Mouse (Mus musculus): Measurements from ENCODE around the gene Tnfrsf22. TPM values are rescaled to one million over a fixed set of nuclear protein-coding genes. Genes with fewer than 3 reads are reported as not detected.
"Not testable (repeated sequence)": the region's sequence is repeated elsewhere in the genome, so short reads cannot be mapped to it uniquely, and the experiment has no call there.

Tnfrsf22 gene
- total RNA-seq, 2 experiments from 2014 or later = 5.0 to 7.7 TPM

GRCm38 (mm10) chr7:143643949-143644348 is 5.5 kb downstream of the Tnfrsf22 start:
- DNase-seq; intact Hi-C loops (cut with DNase I): not testable (repeated sequence)

GRCm38 (mm10) chr7:143636674-143637073 is 12.8 kb downstream of the Tnfrsf22 start:
- no peak for DNase-seq
- intact Hi-C loops (cut with DNase I) = no loop called here

DNA sequence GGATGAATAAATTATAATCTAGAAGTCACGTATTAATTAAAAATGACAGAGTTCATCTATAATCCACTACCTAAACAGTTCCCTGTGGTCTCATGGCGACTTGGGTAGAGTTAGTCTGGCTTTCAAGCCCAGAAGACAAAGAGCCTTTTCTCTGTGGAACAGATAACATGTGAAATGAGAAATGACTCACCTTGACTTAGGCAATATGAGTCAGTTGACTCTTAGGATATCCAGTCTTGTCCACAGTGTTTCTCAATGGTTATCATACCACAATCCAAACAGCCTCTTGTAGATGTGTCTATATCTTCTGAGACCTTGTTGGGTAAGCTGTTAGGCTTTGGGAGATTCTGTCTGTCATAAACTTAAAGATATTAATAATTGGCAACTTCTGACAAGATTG is 18.0 kb downstream of the Tnfrsf22 start:
- intact Hi-C loops (cut with DNase I) = no loop called here
- no peak for DNase-seq

GRCm38 (mm10) chr7:143629501-143629900 is 20.0 kb downstream of the Tnfrsf22 start:
- no peak for DNase-seq
- intact Hi-C loops (cut with DNase I) = no loop called here

- intact Hi-C loops (cut with DNase I) = no loop called here
- no peak for DNase-seq
Measured at GRCm38 (mm10) chr7:143628540-143628939, 20.9 kb downstream of the Tnfrsf22 start, which contains the start of gene Tnfrsf26. Gene Tnfrsf26, minus strand, starts transcription at chr7:143628722.

GRCm38 (mm10) chr7:143627555-143628286 is 21.7 kb downstream of the Tnfrsf22 start:
- DNase-seq = no peak

DNA sequence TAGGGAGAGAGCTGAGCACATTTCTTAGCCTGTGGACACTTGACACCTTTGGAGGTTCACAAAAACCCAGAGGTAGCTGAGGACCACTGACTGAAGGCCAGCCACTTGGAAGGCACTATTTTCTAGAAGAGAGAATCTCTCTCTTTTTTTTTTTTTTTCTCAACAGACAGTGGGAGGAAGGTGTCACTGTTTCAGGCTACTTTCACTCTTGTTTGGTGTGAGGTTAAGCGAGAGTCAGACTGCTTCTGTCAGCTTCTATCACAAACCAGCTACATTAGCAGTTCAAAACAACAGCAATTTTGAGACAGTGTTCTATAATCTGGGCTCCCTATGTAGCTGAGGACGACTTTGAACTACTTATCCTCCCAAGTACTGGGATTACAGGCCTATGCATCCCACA is 23.3 kb downstream of the Tnfrsf22 start:
- no peak for DNase-seq
- intact Hi-C loops (cut with DNase I) = no loop called here

More at GRCm38 (mm10) chr7:143627555-143628286, 21.7 kb downstream of the Tnfrsf22 start:
- intact Hi-C loops (cut with DNase I) = no loop called here

DNA sequence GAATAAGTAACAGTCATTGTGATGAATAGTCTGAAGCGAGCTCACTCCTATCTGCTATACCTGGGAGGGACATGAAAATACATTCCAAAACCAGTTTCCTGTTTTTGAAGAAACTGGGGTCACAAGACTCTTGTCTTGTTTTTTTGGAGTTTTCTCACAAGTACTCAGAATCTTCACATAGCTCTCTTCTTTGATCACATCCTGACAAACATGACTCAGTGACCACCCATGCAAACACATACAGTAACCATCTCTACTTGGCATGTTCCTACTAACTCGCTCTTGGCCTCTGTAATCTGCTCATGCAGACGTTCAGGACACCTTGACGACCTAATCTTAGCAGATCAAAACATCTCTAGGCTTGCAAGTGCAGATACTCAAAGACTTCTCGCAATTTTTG is 24.3 kb downstream of the Tnfrsf22 start:
- no peak for DNase-seq
- intact Hi-C loops (cut with DNase I) = no loop called here

GRCm38 (mm10) chr7:143624561-143624960 is 24.9 kb downstream of the Tnfrsf22 start:
- intact Hi-C loops (cut with DNase I) = no loop called here
- no peak for DNase-seq

DNA sequence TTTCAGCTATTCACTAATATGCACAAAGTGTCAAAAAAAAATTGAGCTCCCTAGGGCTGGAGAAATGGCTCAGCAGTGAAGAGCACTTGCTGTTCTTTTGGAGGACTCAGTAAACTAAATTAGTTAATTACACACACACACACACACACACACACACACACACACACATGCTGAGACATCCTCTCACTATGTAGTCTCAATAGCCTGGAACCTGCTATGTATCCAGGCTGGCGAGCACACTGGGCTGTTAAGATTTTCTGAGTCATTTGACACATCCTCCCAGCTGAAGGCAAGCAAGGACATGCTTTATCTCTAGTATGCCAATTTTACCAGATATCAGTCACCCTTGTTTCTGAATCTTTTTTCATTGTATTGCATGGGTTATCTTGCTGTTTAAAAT is 28.5 kb downstream of the Tnfrsf22 start:
- no peak for DNase-seq
- intact Hi-C loops (cut with DNase I) = no loop called here

GRCm38 (mm10) chr7:143614404-143615135 is 34.9 kb downstream of the Tnfrsf22 start:
- intact Hi-C loops (cut with DNase I) = no loop called here
- no peak for DNase-seq

GRCm38 (mm10) chr7:143612215-143612614 is 37.2 kb downstream of the Tnfrsf22 start:
- intact Hi-C loops (cut with DNase I) = no loop called here

GRCm38 (mm10) chr7:143605321-143605720 is 44.1 kb downstream of the Tnfrsf22 start:
- no peak for DNase-seq
- intact Hi-C loops (cut with DNase I) = no loop called here

More at GRCm38 (mm10) chr7:143612215-143612614, 37.2 kb downstream of the Tnfrsf22 start:
- DNase-seq = no peak

- intact Hi-C loops (cut with DNase I) = no loop called here
- DNase-seq = no peak
Measured at GRCm38 (mm10) chr7:143604889-143605288, 44.6 kb downstream of the Tnfrsf22 start.

GRCm38 (mm10) chr7:143601705-143602104 is 47.8 kb downstream of the Tnfrsf22 start:
- no peak for DNase-seq
- intact Hi-C loops (cut with DNase I) = no loop called here

GRCm38 (mm10) chr7:143600231-143600740 is 49.2 kb downstream of the Tnfrsf22 start:
- no peak for DNase-seq
- intact Hi-C loops (cut with DNase I) = no loop called here

DNA sequence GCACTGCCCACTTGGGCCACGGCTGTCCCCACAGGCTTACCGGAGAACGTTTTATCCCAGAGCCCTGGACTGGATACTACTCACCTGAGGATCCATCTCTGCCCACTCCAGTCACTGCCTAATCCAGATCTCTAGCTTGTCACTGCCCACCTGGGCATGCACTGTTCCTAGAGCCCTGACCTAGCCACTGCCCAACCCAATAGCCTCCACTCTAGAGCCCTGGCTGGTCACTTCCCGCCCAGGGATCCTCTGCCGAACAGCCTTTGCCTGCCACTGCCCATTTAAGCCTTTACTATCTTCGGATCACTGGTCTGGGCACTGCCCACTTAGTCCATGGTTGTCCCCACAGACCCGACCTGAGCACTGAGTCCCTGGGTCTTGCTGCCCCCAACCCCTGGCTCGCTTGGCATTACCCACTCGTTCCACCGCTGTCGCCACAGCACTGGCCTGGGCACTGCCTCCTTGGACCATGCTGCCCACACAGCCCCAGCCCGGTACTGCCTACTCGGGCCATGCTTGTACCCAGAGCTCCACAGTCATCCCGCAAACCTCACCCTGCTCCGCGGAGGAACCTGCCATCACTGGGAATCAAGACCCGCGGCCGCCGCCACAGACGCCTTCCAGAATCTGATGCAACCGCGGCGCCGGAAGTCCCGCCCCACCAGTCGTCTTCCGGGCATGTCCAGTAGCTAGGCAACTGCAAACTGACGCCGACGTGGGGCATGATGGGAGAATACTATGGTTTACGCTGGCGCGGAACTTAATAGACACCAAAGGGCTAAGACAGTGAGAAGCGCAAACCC is 49.8 kb downstream of the Tnfrsf22 start, which contains the start of gene Cars:
Cars (minus strand) TSS at position 663 of the 803 bp plus-strand sequence.
- intact Hi-C loops (cut with DNase I) = no loop called here
- DNase-seq = peak; percentile 93

DNA sequence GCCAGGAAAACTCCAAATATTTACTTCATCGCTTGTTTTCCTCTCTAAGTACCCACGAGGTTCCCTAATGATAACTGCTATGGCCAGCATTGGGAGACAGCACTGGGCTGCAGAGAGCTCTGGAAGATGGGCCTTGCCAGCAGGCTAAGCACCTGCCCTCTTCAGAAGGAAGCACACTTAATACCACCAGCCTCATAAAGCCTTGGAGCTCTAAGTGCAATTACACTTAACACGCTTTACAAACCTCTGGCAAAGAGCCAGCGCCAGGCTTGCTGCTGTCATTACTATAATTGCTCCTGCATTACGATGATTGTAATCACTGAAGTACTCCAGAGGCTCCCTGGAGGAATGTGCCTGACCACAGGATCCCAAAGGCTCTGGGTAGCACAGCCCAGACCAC is 54.6 kb downstream of the Tnfrsf22 start:
- intact Hi-C loops (cut with DNase I) = no loop called here
- peak; percentile 15 for DNase-seq

- DNase-seq = no peak
- intact Hi-C loops (cut with DNase I) = no loop called here
Measured at GRCm38 (mm10) chr7:143592255-143592654, 57.2 kb downstream of the Tnfrsf22 start.

GRCm38 (mm10) chr7:143588006-143588405 is 61.5 kb downstream of the Tnfrsf22 start:
- intact Hi-C loops (cut with DNase I) = loop anchor here (10.0 kb wide), 2 partner anchors 107 to 177 kb away; partner anchors contain the start of gene Mrgprg
- DNase-seq = no peak

- intact Hi-C loops (cut with DNase I) = loop anchor here (10.0 kb wide), 2 partner anchors 107 to 177 kb away; partner anchors contain the start of gene Mrgprg
- no peak for DNase-seq
Measured at GRCm38 (mm10) chr7:143587586-143587985, 61.9 kb downstream of the Tnfrsf22 start.
